Mouse (Mus musculus): ENCODE measurements at regions not wholly inside any gene's neighbourhood (a gene's known extent, or its start where the extent isn't known, plus 50 kb on each side); places are given as distances from the start of the nearest gene placed in this dataset.

DNA sequence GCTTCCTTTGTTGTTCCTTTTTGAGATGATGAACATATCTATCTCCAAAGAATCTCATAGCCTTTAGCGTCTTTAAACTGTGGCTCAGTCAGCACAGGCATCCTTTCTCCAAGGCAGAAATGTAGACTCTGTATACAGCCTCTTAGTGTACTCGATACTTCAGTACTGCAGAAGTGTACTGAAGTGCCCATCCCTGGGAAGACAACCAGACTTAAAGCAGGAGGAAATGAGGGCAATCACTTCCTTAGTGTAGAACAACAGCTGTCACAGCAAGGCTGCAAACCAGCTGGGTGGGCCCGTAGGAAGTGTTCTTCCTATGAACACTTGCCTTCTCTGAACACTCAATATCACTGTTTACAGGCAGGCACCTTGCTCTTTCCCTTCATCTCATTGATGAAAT, 110.5 kb upstream of the Alg10b start:
- 60% methylated on average over 3 of the region's 3 CpGs for WGBS

DNA sequence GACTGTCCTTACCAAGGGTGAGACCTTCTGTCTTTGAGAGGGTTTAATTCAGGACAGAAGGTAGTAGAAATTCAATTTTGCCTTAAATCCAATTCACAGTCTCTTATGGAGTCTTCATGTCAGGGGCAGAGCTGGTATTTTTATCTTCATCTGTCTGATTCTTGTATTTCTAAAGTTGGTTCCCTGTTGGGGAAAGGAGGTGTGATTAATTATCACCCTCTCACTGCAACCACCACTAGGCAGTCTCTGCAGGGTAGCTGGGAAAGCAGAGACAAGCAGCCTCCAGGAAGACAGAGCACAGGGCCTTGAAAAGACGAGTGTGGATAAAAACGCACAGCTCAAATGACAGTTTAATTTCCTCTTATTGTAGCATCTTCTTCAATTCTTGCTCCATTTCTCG, 104.4 kb upstream of the Alg10b start:
- H3K9ac ChIP-seq (replicated peaks; ENCODE audit: low read depth, low read length), result no peak overlapping the region
- no peak for ATAC-seq (ENCODE audit: low read depth)
- H3K36me3 ChIP-seq (ENCODE audit: control insufficient read depth, insufficient read depth, low read length), result no peaks in the 10 kb centered on the region
- H3K27me3 ChIP-seq (ENCODE audit: control insufficient read depth, insufficient read depth, low read length), result no peaks in the 10 kb centered on the region
- no peaks in the 10 kb centered on the region for H3K9me3 ChIP-seq (ENCODE audit: control insufficient read depth, low read length)
- H3K4me1 ChIP-seq (ENCODE audit: control insufficient read depth, insufficient read depth, low read length), result no peaks in the 10 kb centered on the region
- 79% methylated on average over 3 of the region's 3 CpGs for WGBS
- H3K4me3 ChIP-seq (ENCODE audit: low read depth, low read length), result no peak overlapping the region
- no peak overlapping the region for H3K4me2 ChIP-seq (ENCODE audit: low read depth, low read length)
- no peak overlapping the region for H3K27ac ChIP-seq (ENCODE audit: low read depth, low read length)

More for the DNA sequence above, 110.5 kb upstream of the Alg10b start:
- no peak overlapping the region for H3K9ac ChIP-seq (replicated peaks; ENCODE audit: low read depth, low read length)
- no peak overlapping the region for H3K27ac ChIP-seq (ENCODE audit: low read depth, low read length)
- H3K27me3 ChIP-seq (ENCODE audit: control insufficient read depth, insufficient read depth, low read length), result no peaks in the 10 kb centered on the region
- H3K4me2 ChIP-seq (ENCODE audit: low read depth, low read length), result no peak overlapping the region
- no peaks in the 10 kb centered on the region for H3K9me3 ChIP-seq (ENCODE audit: control insufficient read depth, low read length)
- H3K4me1 ChIP-seq (ENCODE audit: control insufficient read depth, insufficient read depth, low read length), result no peaks in the 10 kb centered on the region
- no peaks in the 10 kb centered on the region for H3K36me3 ChIP-seq (ENCODE audit: control insufficient read depth, insufficient read depth, low read length)
- H3K4me3 ChIP-seq (ENCODE audit: low read depth, low read length), result no peak overlapping the region
- ATAC-seq (ENCODE audit: low read depth), result no peak

DNA sequence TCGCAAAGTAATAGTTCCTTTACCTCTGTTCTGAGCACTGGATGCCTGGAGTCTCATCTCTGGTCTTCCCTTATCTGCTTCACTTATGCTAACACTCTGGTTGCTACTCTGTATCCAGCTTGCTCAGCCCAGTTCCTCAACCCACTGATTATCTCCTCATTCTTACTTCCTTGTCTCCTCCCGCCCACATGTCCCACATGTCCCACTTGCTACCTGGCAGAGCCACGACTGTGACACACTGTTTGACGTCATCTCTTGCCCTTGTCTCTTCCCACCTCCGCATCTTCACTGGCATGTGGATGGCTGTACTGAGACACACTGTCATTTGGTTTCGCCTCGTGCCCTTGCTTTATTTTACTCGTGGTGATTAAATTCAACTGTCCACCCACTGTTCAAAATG, 100.1 kb upstream of the Alg10b start:
- no peak for ATAC-seq (ENCODE audit: low read depth)
- no peaks in the 10 kb centered on the region for H3K27me3 ChIP-seq (ENCODE audit: control insufficient read depth, insufficient read depth, low read length)
- no peaks in the 10 kb centered on the region for H3K4me1 ChIP-seq (ENCODE audit: control insufficient read depth, insufficient read depth, low read length)
- no peak overlapping the region for H3K4me3 ChIP-seq (ENCODE audit: low read depth, low read length)
- 96% methylated on average over 8 of the region's 8 CpGs for whole genome bisulfite sequencing
- H3K4me2 ChIP-seq (ENCODE audit: low read depth, low read length), result no peak overlapping the region
- H3K27ac ChIP-seq (ENCODE audit: low read depth, low read length), result no peak overlapping the region
- no peaks in the 10 kb centered on the region for H3K36me3 ChIP-seq (ENCODE audit: control insufficient read depth, insufficient read depth, low read length)
- no peak overlapping the region for H3K9ac ChIP-seq (replicated peaks; ENCODE audit: low read depth, low read length)
- no peaks in the 10 kb centered on the region for H3K9me3 ChIP-seq (ENCODE audit: control insufficient read depth, low read length)

DNA sequence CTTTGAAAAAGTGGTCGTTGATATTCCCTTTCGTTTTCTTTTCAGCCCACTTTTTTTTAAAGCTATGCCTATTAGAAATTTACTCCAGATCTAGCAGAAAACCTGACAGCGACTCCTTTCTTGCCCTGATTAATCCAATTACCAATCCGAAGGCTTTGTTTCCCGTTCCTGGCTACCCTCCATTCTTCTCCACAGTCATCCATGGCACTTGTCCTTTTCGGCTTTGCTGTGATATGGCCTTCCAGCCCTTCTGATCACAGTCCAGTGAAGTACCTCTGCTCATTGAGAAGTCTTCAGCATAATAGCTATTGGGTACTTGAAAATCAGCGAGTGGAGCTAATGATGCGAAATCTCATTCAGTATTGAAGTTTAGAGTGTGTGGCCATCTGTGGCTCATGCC, 99.0 kb upstream of the Alg10b start:
- WGBS, result 73% methylated on average over 8 of the region's 8 CpGs
- no peaks in the 10 kb centered on the region for H3K27me3 ChIP-seq (ENCODE audit: control insufficient read depth, insufficient read depth, low read length)
- no peak for ATAC-seq (ENCODE audit: low read depth)
- no peaks in the 10 kb centered on the region for H3K9me3 ChIP-seq (ENCODE audit: control insufficient read depth, low read length)
- no peak overlapping the region for H3K4me3 ChIP-seq (ENCODE audit: low read depth, low read length)
- no peaks in the 10 kb centered on the region for H3K36me3 ChIP-seq (ENCODE audit: control insufficient read depth, insufficient read depth, low read length)
- no peak overlapping the region for H3K9ac ChIP-seq (replicated peaks; ENCODE audit: low read depth, low read length)
- no peak overlapping the region for H3K27ac ChIP-seq (ENCODE audit: low read depth, low read length)
- H3K4me2 ChIP-seq (ENCODE audit: low read depth, low read length), result no peak overlapping the region
- no peaks in the 10 kb centered on the region for H3K4me1 ChIP-seq (ENCODE audit: control insufficient read depth, insufficient read depth, low read length)

DNA sequence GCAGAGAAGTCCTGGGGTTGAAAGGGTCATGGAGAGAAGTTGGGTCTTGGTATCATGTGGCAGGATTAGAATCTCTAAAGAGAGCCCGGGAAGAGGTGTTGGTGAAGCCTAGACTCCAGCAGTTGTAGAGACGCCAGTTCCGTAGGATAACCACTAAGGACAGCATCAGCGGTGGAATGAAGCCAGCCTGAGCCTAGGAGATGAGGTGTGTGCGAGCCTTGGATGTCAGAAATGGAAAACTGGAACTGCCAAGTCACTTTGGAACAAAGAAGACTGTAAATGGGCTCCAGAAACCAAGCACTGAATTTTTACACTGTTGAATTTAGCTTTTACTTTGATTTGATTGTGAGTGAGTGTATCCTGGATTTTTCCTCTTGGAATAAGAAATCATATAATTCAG, 92.3 kb upstream of the Alg10b start:
- no peak for ATAC-seq (ENCODE audit: low read depth)
- no peaks in the 10 kb centered on the region for H3K27me3 ChIP-seq (ENCODE audit: control insufficient read depth, insufficient read depth, low read length)
- no peaks in the 10 kb centered on the region for H3K9me3 ChIP-seq (ENCODE audit: control insufficient read depth, low read length)
- no peak overlapping the region for H3K9ac ChIP-seq (replicated peaks; ENCODE audit: low read depth, low read length)
- H3K4me2 ChIP-seq (ENCODE audit: low read depth, low read length), result no peak overlapping the region
- H3K36me3 ChIP-seq (ENCODE audit: control insufficient read depth, insufficient read depth, low read length), result no peaks in the 10 kb centered on the region
- no peak overlapping the region for H3K4me3 ChIP-seq (ENCODE audit: low read depth, low read length)
- no peaks in the 10 kb centered on the region for H3K4me1 ChIP-seq (ENCODE audit: control insufficient read depth, insufficient read depth, low read length)
- WGBS, result 91% methylated on average over 5 of the region's 5 CpGs
- H3K27ac ChIP-seq (ENCODE audit: low read depth, low read length), result no peak overlapping the region

DNA sequence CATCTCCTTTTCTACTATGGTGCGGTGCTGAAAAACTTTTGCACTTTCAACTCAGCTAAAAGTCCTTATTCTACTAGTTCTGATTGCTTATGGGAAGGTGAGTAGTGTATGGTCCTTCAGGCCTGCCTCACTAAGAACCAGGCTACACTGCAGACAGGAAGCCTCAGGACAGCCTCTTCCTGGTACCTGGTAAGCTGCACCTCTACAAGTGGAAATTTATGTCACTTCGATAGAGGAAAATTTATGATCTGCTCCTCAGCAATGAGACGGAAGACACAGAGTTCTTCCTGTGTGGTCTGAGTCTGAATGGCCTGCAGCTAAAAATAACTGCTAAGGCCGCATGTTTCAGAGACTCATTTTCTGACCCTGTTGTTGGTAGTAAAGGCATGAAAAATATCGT, 83.1 kb upstream of the Alg10b start:
- H3K4me3 ChIP-seq (ENCODE audit: low read depth, low read length), result no peak overlapping the region
- WGBS, result 49% methylated on average over 5 of the region's 5 CpGs
- no peaks in the 10 kb centered on the region for H3K27me3 ChIP-seq (ENCODE audit: control insufficient read depth, insufficient read depth, low read length)
- ATAC-seq (ENCODE audit: low read depth), result no peak
- no peaks in the 10 kb centered on the region for H3K9me3 ChIP-seq (ENCODE audit: control insufficient read depth, low read length)
- H3K9ac ChIP-seq (replicated peaks; ENCODE audit: low read depth, low read length), result no peak overlapping the region
- H3K4me2 ChIP-seq (ENCODE audit: low read depth, low read length), result no peak overlapping the region
- no peaks in the 10 kb centered on the region for H3K4me1 ChIP-seq (ENCODE audit: control insufficient read depth, insufficient read depth, low read length)
- no peaks in the 10 kb centered on the region for H3K36me3 ChIP-seq (ENCODE audit: control insufficient read depth, insufficient read depth, low read length)
- no peak overlapping the region for H3K27ac ChIP-seq (ENCODE audit: low read depth, low read length)

DNA sequence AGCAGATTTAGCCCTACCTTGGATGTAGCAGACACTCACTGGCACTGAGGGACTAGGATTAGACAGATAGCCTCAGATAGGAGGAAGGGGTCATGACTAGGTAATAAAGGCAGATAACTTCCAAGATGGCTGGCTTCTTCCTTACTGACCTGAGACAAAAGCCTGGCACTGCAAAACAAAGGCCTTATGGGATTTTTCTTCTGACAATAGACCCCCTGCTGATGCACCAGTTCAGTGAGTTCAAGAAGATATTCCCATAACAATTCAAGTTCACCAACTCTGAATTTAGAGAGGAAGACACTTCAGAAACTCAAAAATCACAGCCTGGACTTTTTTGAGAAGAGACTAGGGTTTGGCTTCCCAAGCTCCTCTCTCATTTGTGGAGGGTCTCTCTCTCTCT, 75.4 kb upstream of the Alg10b start:
- no peak overlapping the region for H3K9ac ChIP-seq (replicated peaks; ENCODE audit: low read depth, low read length)
- no peak overlapping the region for H3K4me2 ChIP-seq (ENCODE audit: low read depth, low read length)
- no peak overlapping the region for H3K27ac ChIP-seq (ENCODE audit: low read depth, low read length)
- no peaks in the 10 kb centered on the region for H3K4me1 ChIP-seq (ENCODE audit: control insufficient read depth, insufficient read depth, low read length)
- H3K9me3 ChIP-seq (ENCODE audit: control insufficient read depth, low read length), result no peaks in the 10 kb centered on the region
- H3K27me3 ChIP-seq (ENCODE audit: control insufficient read depth, insufficient read depth, low read length), result no peaks in the 10 kb centered on the region
- H3K36me3 ChIP-seq (ENCODE audit: control insufficient read depth, insufficient read depth, low read length), result no peaks in the 10 kb centered on the region
- ATAC-seq (ENCODE audit: low read depth), result no peak
- H3K4me3 ChIP-seq (ENCODE audit: low read depth, low read length), result no peak overlapping the region

DNA sequence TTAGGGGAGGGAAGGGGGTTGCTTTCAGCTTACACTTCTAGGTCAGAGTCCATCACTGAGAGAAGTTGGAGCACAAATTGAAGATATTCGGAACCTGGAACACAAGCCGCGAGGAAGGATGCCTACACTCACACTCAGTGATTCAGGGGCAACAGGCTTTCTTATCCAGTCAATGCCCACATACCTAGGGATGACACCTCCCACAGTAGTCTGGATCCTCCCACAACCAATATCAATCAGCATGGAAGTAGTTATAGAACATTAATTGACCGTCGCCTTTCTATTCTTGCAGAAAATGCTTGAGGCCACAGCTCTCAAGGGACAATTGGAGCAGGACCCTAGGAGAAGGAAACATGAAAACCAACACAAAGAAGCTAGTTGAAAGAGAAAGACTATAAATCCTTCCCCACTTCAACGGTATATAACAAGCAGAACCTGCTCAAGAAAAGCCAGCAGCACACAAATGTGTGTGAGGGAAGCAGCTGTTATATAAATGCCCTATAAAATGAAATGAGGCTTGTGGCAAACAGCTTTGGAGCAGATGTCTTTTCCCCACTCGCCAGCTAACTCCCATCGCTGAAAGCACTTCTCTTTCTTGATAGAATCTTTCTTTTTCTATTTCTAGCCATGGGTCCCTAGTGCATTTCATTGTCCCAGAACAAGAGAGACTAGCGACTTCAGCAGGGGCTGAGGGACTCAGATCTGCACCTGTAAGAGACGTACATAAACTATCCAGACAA, 70.1 kb upstream of the Alg10b start:
- no peak overlapping the region for H3K4me3 ChIP-seq (ENCODE audit: low read depth, low read length)
- no peak overlapping the region for H3K27ac ChIP-seq (ENCODE audit: low read depth, low read length)
- H3K9ac ChIP-seq (replicated peaks; ENCODE audit: low read depth, low read length), result no peak overlapping the region
- H3K27me3 ChIP-seq (ENCODE audit: control insufficient read depth, insufficient read depth, low read length), result no peaks in the 10 kb centered on the region
- 26% methylated on average over 10 of the region's 10 CpGs for WGBS
- ATAC-seq (ENCODE audit: low read depth), result peak; percentile 87
- H3K4me1 ChIP-seq (ENCODE audit: control insufficient read depth, insufficient read depth, low read length), result no peaks in the 10 kb centered on the region
- no peaks in the 10 kb centered on the region for H3K36me3 ChIP-seq (ENCODE audit: control insufficient read depth, insufficient read depth, low read length)
- H3K4me2 ChIP-seq (ENCODE audit: low read depth, low read length), result no peak overlapping the region
- no peaks in the 10 kb centered on the region for H3K9me3 ChIP-seq (ENCODE audit: control insufficient read depth, low read length)
